Mouse (Mus musculus): ENCODE measurements around the gene Aip.

- TF ChIP-seq CTCF (IDR thresholded peaks at IDR 0.05; ENCODE audit: low read depth), result no peak
- TF ChIP-seq EP300 (optimal IDR thresholded peaks at IDR 0.05), result no peak
These were observed 19.0 kb downstream of the Aip start for GRCm38 (mm10) chr19:4106654-4107053.

Data from stomach, postnatal 0 days (tissue).